Mouse (Mus musculus): ENCODE data around the gene Mcrip2. TPM values are rescaled to one million over a fixed set of nuclear protein-coding genes. Genes with fewer than 3 reads are reported as not detected.
"Not testable (repeated sequence)": the region's sequence is repeated elsewhere in the genome, so short reads cannot be mapped to it uniquely, and the experiment has no call there.

Gene Mcrip2
- total RNA-seq, 2 experiments from 2014 or later = 261 to 270 TPM

- no peak for DNase-seq (ENCODE audit: low spot score)
- intact Hi-C loops (cut with DNase I) = no loop called here
Observed at GRCm38 (mm10) chr17:25882306-25882705, 13.7 kb upstream of the Mcrip2 start.

GRCm38 (mm10) chr17:25881691-25882090 lies 13.1 kb upstream of the Mcrip2 start:
- DNase-seq (ENCODE audit: low spot score) = no peak
- intact Hi-C loops (cut with DNase I) = no loop called here

GRCm38 (mm10) chr17:25880913-25881641 lies 12.5 kb upstream of the Mcrip2 start:
- DNase-seq (ENCODE audit: low spot score) = no peak
- intact Hi-C loops (cut with DNase I) = no loop called here

- no peak for DNase-seq (ENCODE audit: low spot score)
- intact Hi-C loops (cut with DNase I) = no loop called here
Observed at GRCm38 (mm10) chr17:25880196-25880910, 11.8 kb upstream of the Mcrip2 start, which contains the start of gene Wfikkn1. TSS of gene Wfikkn1 (minus strand) at chr17:25880858.

GRCm38 (mm10) chr17:25879750-25880149 lies 11.2 kb upstream of the Mcrip2 start:
- intact Hi-C loops (cut with DNase I) = no loop called here
- DNase-seq (ENCODE audit: low spot score) = no peak

GRCm38 (mm10) chr17:25879261-25879660 lies 10.7 kb upstream of the Mcrip2 start:
- intact Hi-C loops (cut with DNase I) = no loop called here
- no peak for DNase-seq (ENCODE audit: low spot score)

GRCm38 (mm10) chr17:25878611-25879180 lies 10.1 kb upstream of the Mcrip2 start:
- DNase-seq (ENCODE audit: low spot score) = no peak
- intact Hi-C loops (cut with DNase I) = no loop called here

- intact Hi-C loops (cut with DNase I) = no loop called here
- no peak for DNase-seq (ENCODE audit: low spot score)
Observed at GRCm38 (mm10) chr17:25877741-25878610, 9.4 kb upstream of the Mcrip2 start.

GRCm38 (mm10) chr17:25877025-25877424 lies 8.5 kb upstream of the Mcrip2 start:
- intact Hi-C loops (cut with DNase I) = no loop called here
- no peak for DNase-seq (ENCODE audit: low spot score)

GRCm38 (mm10) chr17:25876347-25876915 lies 7.9 kb upstream of the Mcrip2 start:
- intact Hi-C loops (cut with DNase I) = no loop called here
- DNase-seq (ENCODE audit: low spot score) = no peak

GRCm38 (mm10) chr17:25875171-25876136 lies 6.9 kb upstream of the Mcrip2 start:
- intact Hi-C loops (cut with DNase I) = no loop called here
- peak; percentile 78 for DNase-seq (ENCODE audit: low spot score)

- peak; percentile 80 for DNase-seq (ENCODE audit: low spot score)
- intact Hi-C loops (cut with DNase I) = no loop called here
Observed at GRCm38 (mm10) chr17:25874721-25875170, 6.2 kb upstream of the Mcrip2 start, which contains the start of gene Mettl26. TSS of gene Mettl26 (plus strand) at chr17:25875074.

- DNase-seq (ENCODE audit: low spot score) = no peak
- intact Hi-C loops (cut with DNase I) = no loop called here
Observed at GRCm38 (mm10) chr17:25874148-25874720, 5.7 kb upstream of the Mcrip2 start.

- DNase-seq (ENCODE audit: low spot score) = no peak
- intact Hi-C loops (cut with DNase I) = no loop called here
Observed at GRCm38 (mm10) chr17:25873405-25874147, 5.0 kb upstream of the Mcrip2 start.

- intact Hi-C loops (cut with DNase I) = no loop called here
- DNase-seq (ENCODE audit: low spot score) = no peak
Observed at GRCm38 (mm10) chr17:25872676-25873075, 4.1 kb upstream of the Mcrip2 start.

GRCm38 (mm10) chr17:25871566-25871965 lies 3.0 kb upstream of the Mcrip2 start:
- intact Hi-C loops (cut with DNase I) = not testable (repeated sequence)

GRCm38 (mm10) chr17:25869954-25870353 lies 1.4 kb upstream of the Mcrip2 start:
- no peak for DNase-seq (ENCODE audit: low spot score)
- intact Hi-C loops (cut with DNase I) = loop anchor here (5.0 kb wide), 1 partner anchor 38 kb away; the partner anchor contains the start of gene Stub1

More at GRCm38 (mm10) chr17:25871566-25871965, 3.0 kb upstream of the Mcrip2 start:
- DNase-seq (ENCODE audit: low spot score) = not testable (repeated sequence)
